Mouse (Mus musculus): ENCODE data around the gene Slamf7.

Slamf7 gene

DNA sequence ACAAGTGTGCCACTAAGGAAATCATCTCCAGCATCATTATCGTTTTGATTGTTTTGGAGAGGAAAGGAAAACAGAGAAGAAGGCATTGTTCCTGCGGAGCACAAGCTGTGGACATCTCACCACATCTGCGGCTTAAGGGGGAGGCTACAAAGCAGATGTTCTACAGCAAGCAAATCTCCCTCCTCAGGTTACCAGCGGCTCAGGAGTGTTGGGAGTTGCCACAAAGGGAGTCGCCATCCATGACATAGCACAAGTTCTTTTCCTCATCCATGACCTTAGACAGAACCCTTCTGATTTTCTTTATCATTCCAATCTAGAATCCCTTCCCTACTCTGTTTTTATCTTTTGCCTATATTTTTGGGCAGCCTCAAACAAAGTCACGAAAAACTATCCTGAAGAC lies 17.1 kb downstream of the Slamf7 start:
- no peak for DNase-seq

DNA sequence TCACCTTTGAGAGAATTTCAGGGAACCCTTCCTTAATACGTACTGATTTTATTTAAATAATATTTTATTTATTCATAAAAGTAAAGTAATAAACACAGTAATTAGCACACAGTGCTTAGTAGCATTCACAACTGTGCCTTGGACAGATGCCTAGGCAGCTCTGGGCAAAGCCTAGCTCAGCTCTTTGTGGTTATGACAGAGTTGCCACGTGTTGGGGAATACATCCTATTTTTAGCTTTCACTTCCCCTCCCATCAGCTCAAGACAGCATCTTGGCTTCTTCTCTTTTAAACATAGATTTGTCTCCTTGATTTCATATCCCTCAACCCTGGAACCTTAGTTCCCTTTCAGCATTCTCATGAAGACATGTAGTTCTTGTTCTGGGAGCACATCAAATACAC lies 21.4 kb downstream of the Slamf7 start:
- DNase-seq, result no peak

DNA sequence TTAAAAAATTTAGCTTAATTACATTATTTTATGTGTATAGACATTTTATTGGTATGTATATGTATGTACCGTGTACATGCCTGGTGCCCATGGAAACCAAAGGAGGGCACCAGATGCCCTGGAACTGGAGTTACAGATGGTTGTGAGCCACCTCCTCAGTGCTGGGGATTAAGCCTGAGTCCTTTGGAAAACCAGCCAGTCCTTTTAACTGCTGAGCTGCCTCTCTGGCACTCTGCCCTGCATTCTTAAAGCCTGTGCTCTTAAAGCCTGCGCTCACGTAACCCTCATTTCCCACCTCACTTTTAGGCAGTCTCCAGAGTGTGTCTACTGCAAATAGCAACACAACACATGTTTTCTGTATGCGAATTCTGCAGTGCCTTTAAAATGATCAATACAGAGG lies 21.9 kb downstream of the Slamf7 start:
- DNase-seq, result no peak

DNA sequence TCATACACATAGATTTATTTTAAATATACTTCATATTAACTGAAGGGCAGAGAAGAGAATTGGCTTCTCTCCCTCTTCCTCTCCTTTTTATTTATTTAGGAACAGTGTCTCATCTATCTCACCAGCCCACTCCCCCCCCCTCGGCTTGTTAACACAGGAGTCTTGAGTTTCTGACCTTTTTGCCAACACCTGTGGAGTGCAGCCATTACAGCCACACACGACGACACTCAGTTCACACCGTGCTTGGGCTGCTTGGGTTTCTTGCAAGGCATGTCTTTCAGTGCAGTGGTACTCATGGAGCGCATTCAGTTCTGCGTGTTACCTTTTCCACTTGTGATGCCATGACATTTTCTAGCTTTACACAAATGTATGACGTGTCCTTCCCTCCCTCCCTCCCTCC lies 22.8 kb downstream of the Slamf7 start:
- no peak for DNase-seq

DNA sequence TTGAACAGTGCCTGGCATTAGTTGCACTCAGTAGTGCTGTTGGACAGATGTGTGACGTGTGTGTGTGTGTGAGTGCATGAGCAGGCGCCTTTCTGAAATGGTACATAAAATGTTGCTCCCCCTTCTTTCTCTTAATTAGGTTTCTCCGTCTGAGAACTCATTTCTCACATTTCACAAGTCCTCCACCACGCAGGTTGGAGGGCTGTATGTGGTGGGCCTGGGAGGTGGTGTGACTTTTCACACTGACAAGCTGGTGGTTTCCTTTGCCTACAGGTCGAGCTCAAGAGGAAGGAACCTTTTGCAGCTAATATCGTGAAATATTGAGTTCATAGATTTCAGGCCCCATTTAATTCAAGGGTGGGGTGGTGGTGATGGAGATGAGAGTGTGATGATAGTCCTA lies 23.7 kb downstream of the Slamf7 start:
- no peak for DNase-seq

DNA sequence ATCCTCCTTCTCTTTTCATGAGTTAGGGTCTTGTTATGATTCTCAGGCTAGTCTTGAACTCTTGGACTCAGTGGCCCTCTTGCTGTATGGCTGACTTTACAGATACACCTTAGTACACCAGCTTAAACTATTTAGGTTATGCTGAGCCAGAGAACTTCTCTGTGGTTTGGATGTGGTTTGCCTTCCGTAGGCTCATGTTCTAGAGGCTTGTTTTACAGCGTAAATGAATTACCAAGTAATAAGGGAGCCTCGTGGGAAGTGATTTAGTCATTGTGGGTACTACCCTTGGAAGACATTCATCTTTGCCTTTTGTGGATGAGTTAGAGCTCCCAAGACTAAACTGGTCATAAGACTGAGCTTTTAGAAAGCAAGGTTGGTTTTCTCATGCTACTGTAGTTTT lies 25.0 kb downstream of the Slamf7 start:
- no peak for DNase-seq

DNA sequence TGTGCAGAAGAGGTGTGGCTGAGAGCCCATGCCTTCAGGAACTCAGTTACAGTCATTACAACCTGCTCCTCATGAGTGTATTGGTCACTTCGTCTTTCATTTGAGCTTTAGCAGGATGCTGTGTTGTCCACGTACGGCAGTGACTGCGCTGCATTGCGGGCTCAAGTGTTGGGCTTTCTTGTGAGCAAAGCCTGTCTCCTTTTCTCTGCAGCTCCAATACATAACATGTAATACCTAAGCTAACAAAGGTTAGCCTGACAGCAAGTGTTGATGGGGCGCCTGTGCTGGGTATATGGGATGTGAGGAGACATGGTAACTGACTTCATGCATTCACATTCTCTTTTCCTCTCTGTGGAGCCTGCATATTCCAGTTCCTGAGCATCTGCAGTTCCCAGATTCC lies 32.7 kb downstream of the Slamf7 start:
- no peak for DNase-seq

DNA sequence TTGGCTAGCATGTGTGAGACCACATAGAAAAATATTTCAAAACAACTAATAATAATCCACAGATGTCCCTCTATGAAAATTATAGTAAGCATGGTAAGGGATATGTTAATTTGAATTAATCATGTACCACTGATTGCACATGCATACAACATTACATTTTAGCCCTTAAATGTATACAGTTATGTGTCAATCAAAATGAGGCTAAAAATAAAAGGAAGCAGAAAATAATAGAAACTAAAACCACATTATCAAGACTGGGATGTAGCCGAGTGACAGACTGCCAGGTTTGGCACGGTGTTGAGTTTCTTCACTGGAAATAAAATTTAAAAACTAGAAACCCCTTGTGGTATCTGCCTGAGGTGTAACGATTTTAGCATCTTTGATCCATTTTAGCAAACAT lies 33.2 kb downstream of the Slamf7 start:
- no peak for DNase-seq

DNA sequence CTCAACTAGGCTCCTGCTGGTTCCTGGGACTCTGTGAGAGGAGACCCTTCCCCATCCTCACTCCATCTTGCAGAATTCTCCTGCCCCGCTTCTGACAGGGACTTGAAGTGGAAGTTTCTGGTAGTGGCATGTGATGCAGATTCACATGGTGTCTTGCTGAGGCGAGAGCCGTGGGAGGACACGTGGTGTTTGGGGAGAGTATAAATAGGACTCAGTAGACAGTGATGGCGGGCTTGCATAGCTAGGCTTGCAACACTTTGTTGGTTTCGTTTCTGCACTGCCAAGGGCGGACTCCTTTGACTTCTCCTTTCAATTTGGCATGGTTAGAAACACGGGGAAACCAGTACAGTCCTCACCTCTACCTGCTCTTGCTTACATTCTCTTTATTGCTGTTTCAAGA lies 33.8 kb downstream of the Slamf7 start:
- DNase-seq, result no peak

DNA sequence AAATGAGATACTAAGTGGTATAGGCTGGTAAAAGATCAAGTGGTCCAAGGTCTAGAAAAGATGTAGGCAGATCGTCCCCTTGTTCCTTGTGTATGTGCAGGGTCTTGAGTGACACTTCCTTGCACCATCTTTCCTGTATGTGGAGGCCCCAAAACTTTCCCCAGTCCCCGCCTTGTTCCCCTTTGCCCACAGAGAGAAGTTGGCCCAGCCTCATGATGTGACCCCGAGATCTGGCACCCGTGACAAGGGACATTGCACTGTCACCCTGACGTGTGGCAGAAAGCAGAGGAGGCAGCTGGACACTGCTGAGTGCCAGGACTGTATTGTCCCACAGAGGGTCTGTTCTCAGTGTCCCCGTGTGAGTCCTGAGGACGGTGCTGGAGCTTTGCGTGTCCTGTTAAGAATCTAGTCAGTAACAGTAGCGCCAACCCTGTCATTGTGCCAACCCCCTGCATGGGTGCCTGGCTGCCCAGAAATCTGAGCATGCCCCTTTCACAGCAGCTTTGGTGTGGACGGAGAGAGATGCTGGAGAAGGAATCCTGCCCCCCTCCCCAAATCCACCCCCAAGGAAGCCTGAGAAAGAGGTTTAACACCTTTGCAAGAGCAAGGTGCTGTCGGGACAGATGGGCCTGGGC lies 35.8 kb downstream of the Slamf7 start:
- DNase-seq, result no peak

DNA sequence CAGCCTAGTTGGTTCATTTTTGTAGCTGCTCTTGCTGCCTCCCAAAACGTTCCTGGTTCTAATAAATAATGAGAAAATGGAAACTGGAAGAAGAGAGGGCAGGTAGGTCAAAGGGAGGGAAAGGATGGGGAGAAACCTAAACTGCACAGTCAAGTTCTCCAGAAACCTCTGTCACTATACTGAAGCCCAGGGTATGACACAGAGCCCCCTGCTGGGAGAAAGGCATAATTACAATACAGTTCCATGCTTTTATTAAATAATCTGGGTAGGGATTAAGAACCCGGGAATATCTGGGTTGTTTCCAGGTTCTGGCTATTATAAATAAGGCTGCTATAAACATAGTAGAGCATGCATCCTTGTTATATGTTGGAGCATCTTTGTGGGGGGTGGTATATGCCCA lies 38.9 kb downstream of the Slamf7 start:
- peak in 1 of 2 experiments; percentile 6 for DNase-seq

DNA sequence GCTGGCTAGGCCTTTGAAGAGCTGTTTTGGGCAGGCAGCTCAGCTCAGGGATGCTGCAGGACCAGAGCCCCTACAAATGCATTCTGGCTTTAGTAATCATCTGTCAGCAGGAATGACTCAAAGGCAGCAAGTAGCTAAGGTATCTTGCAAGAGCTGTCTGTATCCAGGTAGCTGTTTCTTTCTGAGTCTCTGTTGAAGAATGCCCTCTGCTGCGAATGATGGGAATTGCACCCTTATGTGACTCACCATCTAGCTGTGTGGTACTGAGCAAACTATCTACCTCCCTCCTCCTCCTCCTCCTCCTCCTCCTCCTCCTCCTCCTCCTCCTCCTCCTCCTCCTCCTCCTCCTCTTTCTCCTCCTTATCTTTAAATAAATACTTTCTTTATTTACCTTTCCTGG lies 42.1 kb downstream of the Slamf7 start:
- DNase-seq, result no peak

DNA sequence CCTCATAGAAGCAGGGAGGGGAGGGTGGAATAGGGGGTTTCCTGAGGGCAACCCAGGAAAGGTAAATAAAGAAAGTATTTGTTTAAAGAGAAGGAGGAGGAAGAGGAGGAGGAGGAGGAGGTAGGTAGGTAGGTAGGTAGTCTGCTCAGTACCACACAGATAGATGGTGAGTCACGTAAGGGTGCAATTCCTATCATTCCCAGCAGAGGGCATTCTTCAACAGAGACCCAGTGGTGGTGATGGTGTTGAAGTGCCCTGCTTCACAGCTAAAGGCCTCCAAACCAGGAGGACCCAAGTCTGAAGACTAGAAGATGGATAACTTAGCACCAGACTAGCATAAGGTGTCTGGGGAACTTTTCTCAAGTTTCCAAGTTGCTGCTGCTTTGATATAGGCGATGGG lies 42.8 kb downstream of the Slamf7 start:
- DNase-seq, result no peak

DNA sequence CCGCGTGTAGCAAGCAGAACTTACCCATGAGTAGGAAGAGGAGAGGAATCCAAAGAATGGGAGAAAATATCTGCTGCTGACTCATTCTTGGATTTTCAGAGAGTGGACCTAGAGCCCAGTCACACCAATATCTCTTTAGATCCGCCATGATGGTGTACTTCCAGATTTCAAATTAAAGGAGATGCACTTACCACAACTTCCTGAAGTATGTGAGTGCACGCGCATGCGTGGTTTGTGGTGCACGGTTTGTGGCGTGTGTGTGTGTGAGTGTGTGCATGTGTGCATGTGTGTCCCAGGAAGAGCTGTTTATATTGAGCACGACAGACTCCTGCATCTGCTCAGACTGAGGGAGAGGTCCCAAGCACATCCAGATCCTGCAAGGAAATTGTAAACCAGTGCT lies 45.7 kb downstream of the Slamf7 start, which contains the start of gene Ly9:
Gene Ly9 (minus strand): TSS at position 235 of the 400 bp plus-strand sequence.
- DNase-seq, result no peak

DNA sequence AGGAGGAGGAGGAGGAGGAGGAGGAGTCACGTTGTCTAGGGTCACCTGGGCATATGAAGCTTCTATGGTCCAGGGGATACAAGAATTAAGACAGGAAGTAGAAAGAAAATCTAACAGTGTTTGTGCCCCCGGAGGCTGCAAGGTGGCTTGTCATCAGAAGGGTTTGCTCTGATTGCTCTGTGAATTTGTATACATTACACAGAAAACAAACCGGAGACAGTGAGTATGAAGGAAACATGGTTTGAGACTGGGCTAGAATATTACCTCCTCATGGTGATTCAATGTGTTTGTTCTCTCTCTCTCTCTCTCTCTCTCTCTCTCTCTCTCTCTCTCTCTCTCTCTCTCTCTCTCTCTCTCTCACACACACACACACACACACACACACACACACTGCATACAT lies 46.2 kb downstream of the Slamf7 start:
- no peak for DNase-seq

DNA sequence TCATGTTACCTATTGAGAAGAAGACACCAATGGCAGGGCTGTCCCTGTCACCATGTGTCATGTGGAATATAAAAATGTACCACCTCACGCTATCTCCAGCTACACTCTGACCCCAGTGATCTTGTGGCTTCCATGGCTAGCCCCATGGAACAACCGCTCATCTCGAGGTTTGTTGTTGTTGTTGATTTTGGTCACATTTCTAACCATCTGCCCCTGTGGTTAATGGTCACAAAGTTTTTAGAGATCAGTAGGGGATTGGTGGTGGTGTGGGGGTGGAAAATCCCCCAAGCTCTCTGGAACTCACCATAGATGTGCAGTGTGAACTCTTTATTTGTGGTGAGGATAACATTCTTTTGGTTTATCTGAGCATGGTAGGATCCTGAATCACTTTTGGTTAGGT lies 48.1 kb downstream of the Slamf7 start:
- no peak for DNase-seq

DNA sequence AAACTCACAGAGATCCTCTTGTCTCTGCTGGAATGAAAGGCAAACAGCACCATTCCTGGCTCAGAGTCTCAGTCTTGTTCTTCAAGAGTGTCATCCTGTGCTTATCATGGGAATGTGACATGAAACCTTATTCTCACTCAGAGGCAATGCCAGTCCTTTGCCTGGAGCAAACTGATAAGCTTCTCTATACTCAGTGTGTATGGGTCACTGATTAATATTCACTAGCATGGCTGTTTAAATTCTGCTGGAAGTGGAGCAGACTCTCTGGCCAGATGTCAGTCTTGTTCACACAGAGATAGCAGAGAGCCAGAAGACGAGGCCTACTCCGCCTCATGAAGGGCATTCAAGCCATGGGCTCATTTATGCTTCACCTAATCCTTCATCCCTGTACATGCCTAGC lies 68.3 kb downstream of the Slamf7 start:
- DNase-seq, result no peak
